Mouse (Mus musculus) mammary gland, adult 2 months (tissue): ENCODE data around the gene N4bp2. TPM values are rescaled to one million over a fixed set of nuclear protein-coding genes. Genes with fewer than 3 reads are reported as not detected.

ENCODE experiments used
- polyA plus RNA-seq: library from polyadenylated mRNA; depleted of rRNA; stranded (reverse); fragments of >200 nt; gene quantifications from 2 replicates; pipeline ENCODE4 v1.2.3, GENCODE M21; 2012; ENCODE audit warnings: low replicate concordance; rRNA removed

The N4bp2 gene
- 3.4 and 6.8 TPM in 2 replicates for polyA plus RNA-seq

DNA sequence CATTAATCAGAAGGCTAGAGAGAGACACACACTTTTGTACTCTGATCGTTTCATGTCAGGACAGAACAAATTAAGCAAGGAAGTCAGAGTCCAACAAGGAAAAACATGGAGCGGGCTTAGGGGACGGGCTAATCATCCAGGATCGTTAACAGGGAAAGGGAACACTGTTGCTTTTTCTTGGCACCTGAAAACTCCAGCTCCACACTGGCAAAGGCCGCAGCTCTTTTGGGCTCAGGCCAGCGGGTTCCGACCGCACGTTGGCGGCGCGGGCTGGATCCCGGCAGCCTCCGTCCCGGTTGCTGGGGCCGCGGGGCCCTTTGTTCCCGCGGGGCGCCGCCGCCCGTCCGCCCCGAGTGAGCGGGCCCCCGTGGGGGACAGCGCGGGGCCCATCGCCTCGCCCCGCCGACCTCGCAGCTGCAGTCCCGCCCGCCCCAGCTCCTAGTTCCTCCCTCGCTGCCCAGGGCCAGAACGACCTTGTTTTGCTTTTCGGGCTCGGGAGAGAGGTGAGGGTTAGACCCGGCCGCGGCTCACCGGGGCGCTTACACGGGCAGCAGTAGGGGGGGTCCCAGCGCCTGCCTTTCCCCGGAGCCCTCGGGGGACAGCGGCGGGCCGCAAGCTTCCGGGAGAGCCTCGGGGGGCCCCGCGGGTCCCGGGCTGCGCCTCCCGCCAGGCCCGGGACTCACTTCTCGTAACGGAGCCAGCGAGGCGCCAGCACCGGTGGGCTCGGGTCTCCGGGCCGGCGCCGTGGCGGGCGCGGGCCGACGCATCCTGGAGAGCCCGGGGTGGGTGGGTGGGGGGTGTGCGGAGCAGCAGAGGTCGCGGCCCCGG is at the start of gene N4bp2:
Gene N4bp2 (plus strand): TSS at position 434 of the 828 bp plus-strand sequence.

DNA sequence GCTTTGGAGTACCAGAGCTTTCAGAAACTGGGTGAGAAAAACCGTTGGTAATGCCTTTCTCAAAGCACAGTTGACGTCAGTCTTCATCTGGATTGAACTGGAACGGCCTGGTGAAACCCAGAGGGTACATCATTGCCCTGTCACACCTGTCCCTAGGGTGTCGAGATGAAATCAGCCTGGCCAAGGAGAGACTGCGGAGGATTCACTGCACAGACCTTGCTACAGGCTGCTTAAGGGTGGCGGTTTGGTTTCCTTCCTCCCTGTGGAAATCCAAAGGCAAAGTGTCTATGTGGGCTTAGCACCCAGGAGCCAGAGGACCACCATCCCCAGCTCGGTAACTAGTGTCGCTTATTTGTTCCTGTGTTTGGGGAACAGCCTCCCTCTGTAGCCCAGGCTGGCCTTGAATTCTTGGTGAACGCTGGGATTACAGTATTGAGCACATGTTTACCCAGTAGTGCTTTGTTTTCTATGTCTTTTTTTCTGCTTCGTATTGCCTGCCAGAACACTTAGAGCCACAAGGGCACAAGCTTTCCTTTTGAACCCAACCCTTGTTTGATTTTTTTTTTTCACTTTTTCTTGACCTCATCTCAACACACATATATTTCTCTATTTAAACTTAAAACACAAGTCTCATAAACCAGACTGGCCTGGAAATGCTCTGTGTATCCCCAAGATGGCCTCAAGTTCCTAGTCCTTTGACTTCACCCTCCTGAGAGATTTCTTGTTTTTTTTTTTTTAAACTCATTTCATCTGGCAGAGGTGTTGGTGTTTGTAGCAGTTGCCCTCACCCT is 98.0 kb downstream of the N4bp2 start, which contains the start of gene Rhoh:
Gene Rhoh (plus strand): TSS at position 60 of the 791 bp plus-strand sequence.

Other genes with a start within 250 kb of the N4bp2 start
- gene Smim14, start 226.3 kb upstream of the N4bp2 start, polyA plus RNA-seq, result 125 and 133 TPM in 2 replicates
- 10.1 and 21.4 TPM in 2 replicates for gene Ube2k, start 226.3 kb upstream of the N4bp2 start, polyA plus RNA-seq
- 9.2 and 25.1 TPM in 2 replicates for gene Pds5a, start 65.2 kb upstream of the N4bp2 start, polyA plus RNA-seq
- gene Rhoh, start 97.7 kb downstream of the N4bp2 start, polyA plus RNA-seq, result 10.5 and 14.5 TPM in 2 replicates
- gene Chrna9, start 171.4 kb downstream of the N4bp2 start, polyA plus RNA-seq, result 0.26 and 1.1 TPM in 2 replicates
- gene 9130230L23Rik, start 240.8 kb downstream of the N4bp2 start, polyA plus RNA-seq, result 0.42 and 1.3 TPM in 2 replicates